ENCODE assay signal across 8 mouse cellular contexts in genomic region chr8:123412560-123413170, GRCm38 (mm10). TPM values are rescaled to one million over a fixed set of nuclear protein-coding genes. Genes with fewer than 3 reads are reported as not detected.
DNase-seq lines count a peak whose midpoint lies in the region; ATAC-seq and TF ChIP-seq lines count a peak whose summit lies in the region.

No protein-coding gene starts in this region.

- peaks cover 64% of the 10 kb centered on the region for H3K27me3 ChIP-seq in embryonic facial prominence, embryonic 10.5 days (replicated peaks; ENCODE audit: low read depth, poor library complexity, severe bottlenecking)
- no peaks in the 10 kb centered on the region for H3K27me3 ChIP-seq in hindbrain, postnatal 0 days (ENCODE audit: insufficient read depth, low read length)
- peaks cover 61% of the 10 kb centered on the region for H3K27me3 ChIP-seq in stomach, embryonic 15.5 days (replicated peaks)

- peaks cover 54% of the 10 kb centered on the region for H3K4me1 ChIP-seq in embryonic facial prominence, embryonic 10.5 days
- H3K4me1 ChIP-seq in hindbrain, postnatal 0 days (ENCODE audit: insufficient read depth, low read length), result peaks cover 21% of the 10 kb centered on the region; the same call in 1 of the 2 replicates
- peaks cover 18% of the 10 kb centered on the region for H3K4me1 ChIP-seq in stomach, embryonic 15.5 days

- H3K27ac ChIP-seq in embryonic facial prominence, embryonic 10.5 days (replicated peaks), result peak overlapping the region; percentile 85; the same call in 1 of the 2 replicates
- H3K27ac ChIP-seq in hindbrain, postnatal 0 days, result peak overlapping the region; percentile 94
- no peak overlapping the region for H3K27ac ChIP-seq in stomach, embryonic 15.5 days

- H3K4me2 ChIP-seq in hindbrain, postnatal 0 days (ENCODE audit: low read depth, low read length), result peak overlapping the region; percentile 85
- H3K4me2 ChIP-seq in stomach, embryonic 15.5 days, result no peak overlapping the region

- no peaks in the 10 kb centered on the region for H3K9me3 ChIP-seq in embryonic facial prominence, embryonic 10.5 days
- no peaks in the 10 kb centered on the region for H3K9me3 ChIP-seq in hindbrain, postnatal 0 days (ENCODE audit: low read length)
- no peaks in the 10 kb centered on the region for H3K9me3 ChIP-seq in stomach, embryonic 15.5 days

- peak overlapping the region; percentile 65 for H3K4me3 ChIP-seq in embryonic facial prominence, embryonic 10.5 days
- peak overlapping the region; percentile 62 for H3K4me3 ChIP-seq in hindbrain, postnatal 0 days (ENCODE audit: low read length)
- 0 out of 2 replicates have a peak overlapping the region, but pooled peaks have one; percentile 34 for H3K4me3 ChIP-seq in stomach, embryonic 15.5 days (replicated peaks)

- peak; percentile 42 for DNase-seq in thymus, postnatal 4 days
- no peak for DNase-seq in thymus, postnatal 25 days
- peak; percentile 59 for DNase-seq in embryonic facial prominence, embryonic 10.5 days (ENCODE audit: low spot score)
- peak; percentile 85 for DNase-seq in hindbrain, postnatal 0 days (ENCODE audit: low spot score)
- DNase-seq in mesoderm, embryonic 11.5 days (ENCODE audit: low read depth, low spot score), result peak; percentile 77
- no peak for DNase-seq in urinary bladder, adult 2 months (ENCODE audit: low spot score)
- DNase-seq in heart, postnatal 4 days, result no peak

- no peaks in the 10 kb centered on the region for H3K36me3 ChIP-seq in embryonic facial prominence, embryonic 10.5 days (replicated peaks)
- no peaks in the 10 kb centered on the region for H3K36me3 ChIP-seq in hindbrain, postnatal 0 days (ENCODE audit: insufficient read depth, low read length)
- no peaks in the 10 kb centered on the region for H3K36me3 ChIP-seq in stomach, embryonic 15.5 days

- 0 out of 2 replicates have a peak, but pooled peaks have one; percentile 8 for ATAC-seq in hindbrain, postnatal 0 days
- ATAC-seq in stomach, embryonic 15.5 days (ENCODE audit: insufficient read depth, low FRiP score, low read depth), result no peak

- peak overlapping the region; percentile 79 for H3K9ac ChIP-seq in hindbrain, postnatal 0 days (replicated peaks; ENCODE audit: low read length)
- H3K9ac ChIP-seq in stomach, embryonic 15.5 days, result no peak overlapping the region

- no peak for TF ChIP-seq CTCF in hindbrain, postnatal 0 days (IDR thresholded peaks at IDR 0.05; ENCODE audit: low read depth)

- WGBS in embryonic facial prominence, embryonic 10.5 days, result 1% methylated on average over 12 of the region's 12 CpGs
- WGBS in hindbrain, postnatal 0 days, result under 1% methylated on average over 12 of the region's 12 CpGs
- 5% methylated on average over 12 of the region's 12 CpGs for WGBS in stomach, embryonic 15.5 days

RNA-seq across cellular contexts. Expression of gene Tubb3, which starts 1.4 kb away (rescaled TPM):
- 223 and 230 TPM in 2 replicates for polyA plus RNA-seq in embryonic facial prominence, embryonic 10.5 days (2016; fragmentation: Nextera tagmentation; extraction: Ambion mirVana)
- 3,792 and 3,923 TPM in 2 replicates for total RNA-seq in hindbrain, postnatal 0 days (2014; rRNA removed)
- 1,431 and 1,610 TPM in 2 replicates for polyA plus RNA-seq in hindbrain, postnatal 0 days (2015; fragmentation: Nextera tagmentation; extraction: Ambion mirVana)
- polyA plus RNA-seq in stomach, embryonic 15.5 days (2015; fragmentation: Nextera tagmentation; extraction: Ambion mirVana), result 55.7 and 57.1 TPM in 2 replicates
- 3.6 and 3.7 TPM in 2 replicates for polyA plus RNA-seq in urinary bladder, adult 2 months (2012; rRNA removed)
- total RNA-seq in heart, postnatal 4 days (2021), result 1 to 10 TPM; 1.8 to 2.5 TPM

RNA-seq across cellular contexts. Expression of gene Mc1r, which starts 5.8 kb away (rescaled TPM):
- polyA plus RNA-seq in embryonic facial prominence, embryonic 10.5 days (2016; fragmentation: Nextera tagmentation; extraction: Ambion mirVana), result not detected in 2 replicates
- not detected in 2 replicates for total RNA-seq in hindbrain, postnatal 0 days (2014; rRNA removed)
- 0.05 and 0.08 TPM in 2 replicates for polyA plus RNA-seq in hindbrain, postnatal 0 days (2015; fragmentation: Nextera tagmentation; extraction: Ambion mirVana)
- not detected in 2 replicates for polyA plus RNA-seq in stomach, embryonic 15.5 days (2015; fragmentation: Nextera tagmentation; extraction: Ambion mirVana)
- not detected in 2 replicates for polyA plus RNA-seq in urinary bladder, adult 2 months (2012; rRNA removed)
- total RNA-seq in heart, postnatal 4 days (2021), result not detected

RNA-seq across cellular contexts. Expression of gene Def8, which starts 10.7 kb away (rescaled TPM):
- polyA plus RNA-seq in embryonic facial prominence, embryonic 10.5 days (2016; fragmentation: Nextera tagmentation; extraction: Ambion mirVana), result 43.5 and 44.5 TPM in 2 replicates
- total RNA-seq in hindbrain, postnatal 0 days (2014; rRNA removed), result 46.3 and 62.7 TPM in 2 replicates
- polyA plus RNA-seq in hindbrain, postnatal 0 days (2015; fragmentation: Nextera tagmentation; extraction: Ambion mirVana), result 37.9 and 38.8 TPM in 2 replicates
- polyA plus RNA-seq in stomach, embryonic 15.5 days (2015; fragmentation: Nextera tagmentation; extraction: Ambion mirVana), result 24.9 and 28.1 TPM in 2 replicates
- 28.7 and 32.1 TPM in 2 replicates for polyA plus RNA-seq in urinary bladder, adult 2 months (2012; rRNA removed)
- 10 to 100 TPM; 65.4 to 68.0 TPM for total RNA-seq in heart, postnatal 4 days (2021)

RNA-seq across cellular contexts. Expression of gene Tcf25, which starts 39.1 kb away (rescaled TPM):
- polyA plus RNA-seq in embryonic facial prominence, embryonic 10.5 days (2016; fragmentation: Nextera tagmentation; extraction: Ambion mirVana), result 141 and 144 TPM in 2 replicates
- 540 and 551 TPM in 2 replicates for total RNA-seq in hindbrain, postnatal 0 days (2014; rRNA removed)
- polyA plus RNA-seq in hindbrain, postnatal 0 days (2015; fragmentation: Nextera tagmentation; extraction: Ambion mirVana), result 407 and 411 TPM in 2 replicates
- polyA plus RNA-seq in stomach, embryonic 15.5 days (2015; fragmentation: Nextera tagmentation; extraction: Ambion mirVana), result 159 and 182 TPM in 2 replicates
- 193 TPM in 2 replicates for polyA plus RNA-seq in urinary bladder, adult 2 months (2012; rRNA removed)
- total RNA-seq in heart, postnatal 4 days (2021), result 100 to 1,000 TPM; 174 to 178 TPM

Comparison
In these comparisons a context has a peak if more than half of its experiments do, and no peak if none do; other contexts are left out.
1. DNase-seq: peak in thymus, postnatal 4 days (single experiment), embryonic facial prominence, embryonic 10.5 days (single experiment), hindbrain, postnatal 0 days (single experiment) and mesoderm, embryonic 11.5 days (single experiment); none in thymus, postnatal 25 days (single experiment), urinary bladder, adult 2 months (single experiment) and heart, postnatal 4 days (single experiment).
2. RNA of gene Tubb3, which starts 1.4 kb away (polyA plus RNA-seq): 1,431 to 1,610 TPM in hindbrain, postnatal 0 days, 223 to 230 TPM in embryonic facial prominence, embryonic 10.5 days and 55.7 to 57.1 TPM in stomach, embryonic 15.5 days; 3.6 to 3.7 TPM in urinary bladder, adult 2 months; every median in the first group is over 10 times any median in the second.
3. Peak in every context shown above with its lines, with median percentiles within 50 percentile points of each other: H3K4me3 ChIP-seq.